ENCODE assay signal across 7 mouse cellular contexts in genomic region chr3:152396278-152396987, GRCm38 (mm10). TPM values are rescaled to one million over a fixed set of nuclear protein-coding genes. Genes with fewer than 3 reads are reported as not detected.
DNase-seq lines count a peak whose midpoint lies in the region; ATAC-seq lines count a peak whose summit lies in the region.

No protein-coding gene starts in this region.

- H3K27me3 ChIP-seq in intestine, embryonic 16.5 days (replicated peaks; ENCODE audit: control insufficient read depth, insufficient read depth, low read length) = no peaks in the 10 kb centered on the region
- no peaks in the 10 kb centered on the region for H3K27me3 ChIP-seq in midbrain, embryonic 11.5 days (ENCODE audit: control insufficient read depth, insufficient read depth, low read length)

- H3K4me3 ChIP-seq in intestine, embryonic 16.5 days (ENCODE audit: low read length) = peak overlapping the region; percentile 79
- peak overlapping the region; percentile 85 for H3K4me3 ChIP-seq in midbrain, embryonic 11.5 days (ENCODE audit: low read depth, low read length)

- peak; percentile 98 for DNase-seq in adrenal gland, adult 18-20 months (ENCODE audit: low spot score in 2 of 2)
- peak; percentile 97 for DNase-seq in embryo, embryonic 11 days
- DNase-seq in gastrocnemius, postnatal 36 days = peak; percentile 96 to 100
- peak; percentile 97 to 98 for DNase-seq in left cerebral cortex, postnatal 36 days (ENCODE audit: low spot score in 2 of 2)
- DNase-seq in midbrain, embryonic 11.5 days (ENCODE audit: low spot score, missing footprints) = peak; percentile 100
- peak; percentile 97 for DNase-seq in skeletal muscle tissue, adult 2 months (ENCODE audit: low read depth, low spot score)

- peak overlapping the region; percentile 95 for H3K9ac ChIP-seq in intestine, embryonic 16.5 days (ENCODE audit: low read depth, low read length)
- H3K9ac ChIP-seq in midbrain, embryonic 11.5 days (ENCODE audit: low read length) = peak overlapping the region; percentile 94

- H3K27ac ChIP-seq in intestine, embryonic 16.5 days (ENCODE audit: low read length) = peak overlapping the region; percentile 99
- peak overlapping the region; percentile 98 for H3K27ac ChIP-seq in midbrain, embryonic 11.5 days (ENCODE audit: low read depth, low read length)

- H3K36me3 ChIP-seq in intestine, embryonic 16.5 days (ENCODE audit: control insufficient read depth, insufficient read depth, low read length) = no peaks in the 10 kb centered on the region
- H3K36me3 ChIP-seq in midbrain, embryonic 11.5 days (ENCODE audit: control insufficient read depth, insufficient read depth, low read length) = no peaks in the 10 kb centered on the region; the same call in 1 of the 2 replicates

- intact Hi-C loops in gastrocnemius, postnatal 36 days (cut with DNase I) = loop anchor here (2.0 kb wide), 1 partner anchor 80 kb away; no protein-coding TSS in a partner anchor
- intact Hi-C loops in left cerebral cortex, postnatal 36 days (cut with DNase I) = loop anchor here (2.0 to 5.0 kb wide), 3 partner anchors 81 to 352 kb away; partner anchors contain the start of gene Ak5

- H3K4me2 ChIP-seq in intestine, embryonic 16.5 days (ENCODE audit: low read depth, low read length) = peak overlapping the region; percentile 81
- H3K4me2 ChIP-seq in midbrain, embryonic 11.5 days = peak overlapping the region; percentile 79

- H3K9me3 ChIP-seq in intestine, embryonic 16.5 days (ENCODE audit: control insufficient read depth, low read length) = no peaks in the 10 kb centered on the region
- no peaks in the 10 kb centered on the region for H3K9me3 ChIP-seq in midbrain, embryonic 11.5 days (ENCODE audit: control insufficient read depth, low read length)

- WGBS in intestine, embryonic 16.5 days = under 1% methylated on average over 88 of the region's 102 CpGs
- WGBS in midbrain, embryonic 11.5 days = under 1% methylated on average over 58 of the region's 102 CpGs

- ATAC-seq in intestine, embryonic 16.5 days = peak; percentile 87
- ATAC-seq in midbrain, embryonic 11.5 days (ENCODE audit: low FRiP score) = peak; percentile 91

- peaks cover 32% of the 10 kb centered on the region for H3K4me1 ChIP-seq in intestine, embryonic 16.5 days (ENCODE audit: control insufficient read depth, insufficient read depth, low read length)
- peaks cover 12% of the 10 kb centered on the region for H3K4me1 ChIP-seq in midbrain, embryonic 11.5 days (ENCODE audit: control insufficient read depth, insufficient read depth, low read length)

RNA-seq across cellular contexts. Expression of gene Zzz3, which starts 1.2 kb away (rescaled TPM):
- 10 to 100 TPM; 32.1 to 35.8 TPM for total RNA-seq in adrenal gland, adult 18-20 months (2021)
- 10 to 100 TPM; 11.0 to 11.5 TPM for total RNA-seq in gastrocnemius, postnatal 36 days (2021)
- polyA plus RNA-seq in intestine, embryonic 16.5 days (2015; fragmentation: Nextera tagmentation; extraction: Ambion mirVana) = 30.7 and 31.6 TPM in 2 replicates
- 10 to 100 TPM; 40.9 to 41.6 TPM for total RNA-seq in left cerebral cortex, postnatal 36 days (2021)
- 62.2 and 63.1 TPM in 2 replicates for polyA plus RNA-seq in midbrain, embryonic 11.5 days (2014; fragmentation: Nextera tagmentation; extraction: Ambion mirVana)

RNA-seq across cellular contexts. Expression of gene Usp33, which starts 50.2 kb away (rescaled TPM):
- total RNA-seq in adrenal gland, adult 18-20 months (2021) = 10 to 100 TPM; 70.9 to 97.3 TPM
- total RNA-seq in gastrocnemius, postnatal 36 days (2021) = 10 to 100 TPM; 17.9 to 19.4 TPM
- 46.0 and 49.3 TPM in 2 replicates for polyA plus RNA-seq in intestine, embryonic 16.5 days (2015; fragmentation: Nextera tagmentation; extraction: Ambion mirVana)
- 100 to 1,000 TPM; 126 to 148 TPM for total RNA-seq in left cerebral cortex, postnatal 36 days (2021)
- polyA plus RNA-seq in midbrain, embryonic 11.5 days (2014; fragmentation: Nextera tagmentation; extraction: Ambion mirVana) = 65.6 and 73.2 TPM in 2 replicates

RNA-seq across cellular contexts. Expression of gene Miga1, which starts 56.2 kb away (rescaled TPM):
- total RNA-seq in adrenal gland, adult 18-20 months (2021) = 1 to 10 TPM; 8.7 to 9.3 TPM
- total RNA-seq in gastrocnemius, postnatal 36 days (2021) = 1 to 10 TPM; 3.2 to 5.8 TPM
- polyA plus RNA-seq in intestine, embryonic 16.5 days (2015; fragmentation: Nextera tagmentation; extraction: Ambion mirVana) = 13.5 and 13.9 TPM in 2 replicates
- 10 to 100 TPM; 74.2 to 79.3 TPM for total RNA-seq in left cerebral cortex, postnatal 36 days (2021)
- 19.3 and 21.8 TPM in 2 replicates for polyA plus RNA-seq in midbrain, embryonic 11.5 days (2014; fragmentation: Nextera tagmentation; extraction: Ambion mirVana)

Comparison
In these comparisons a context has a peak if more than half of its experiments do, and no peak if none do; other contexts are left out.
1. Peak in every context shown above with its lines: DNase-seq, ATAC-seq, H3K4me3 ChIP-seq and H3K27ac ChIP-seq.
2. RNA of gene Miga1, which starts 56.2 kb away (total RNA-seq): 74.2 to 79.3 TPM in left cerebral cortex, postnatal 36 days; 8.7 to 9.3 TPM in adrenal gland, adult 18-20 months and 3.2 to 5.8 TPM in gastrocnemius, postnatal 36 days; every median in the first group is over 4 times any median in the second.